Mouse (Mus musculus): ENCODE results near the gene Vangl2. TPM values are rescaled to one million over a fixed set of nuclear protein-coding genes. Genes with fewer than 3 reads are reported as not detected.

The Vangl2 gene
- total RNA-seq, 2 experiments from 2014 or later: 62.0 to 65.3 TPM

- intact Hi-C loops (cut with DNase I): loop anchor here (10.0 kb wide), 1 partner anchor 215 kb away; no protein-coding TSS in a partner anchor
- DNase-seq: no peak
Observed at GRCm38 (mm10) chr1:172029914-172030313, 1.7 kb upstream of the Vangl2 start.

GRCm38 (mm10) chr1:172027809-172028102, 488 bp downstream of the Vangl2 start:
- DNase-seq: no peak
- intact Hi-C loops (cut with DNase I): loop anchor here (10.0 kb wide), 1 partner anchor 213 kb away; no protein-coding TSS in a partner anchor

- intact Hi-C loops (cut with DNase I): loop anchor here (10.0 kb wide), 1 partner anchor 212 kb away; no protein-coding TSS in a partner anchor
- peak; percentile 97 for DNase-seq
Observed at GRCm38 (mm10) chr1:172027010-172027808, 1.0 kb downstream of the Vangl2 start.

- intact Hi-C loops (cut with DNase I): loop anchor here (10.0 kb wide), 1 partner anchor 212 kb away; no protein-coding TSS in a partner anchor
- DNase-seq: peak; percentile 66
Observed at GRCm38 (mm10) chr1:172026201-172026901, 1.9 kb downstream of the Vangl2 start.

GRCm38 (mm10) chr1:172025201-172025904, 2.9 kb downstream of the Vangl2 start:
- intact Hi-C loops (cut with DNase I): loop anchor here (10.0 kb wide), 1 partner anchor 211 kb away; no protein-coding TSS in a partner anchor
- DNase-seq: no peak

GRCm38 (mm10) chr1:172024140-172024895, 3.9 kb downstream of the Vangl2 start:
- intact Hi-C loops (cut with DNase I): loop anchor here (10.0 kb wide), 1 partner anchor 210 kb away; no protein-coding TSS in a partner anchor

GRCm38 (mm10) chr1:172019863-172020521, 8.3 kb downstream of the Vangl2 start:
- no peak for DNase-seq
- intact Hi-C loops (cut with DNase I): loop anchor here (10.0 kb wide), 1 partner anchor 205 kb away; no protein-coding TSS in a partner anchor

More at GRCm38 (mm10) chr1:172024140-172024895, 3.9 kb downstream of the Vangl2 start:
- DNase-seq: no peak

GRCm38 (mm10) chr1:172019339-172019738, 8.9 kb downstream of the Vangl2 start:
- intact Hi-C loops (cut with DNase I): no loop called here
- DNase-seq: no peak

GRCm38 (mm10) chr1:172018336-172019311, 9.6 kb downstream of the Vangl2 start:
- DNase-seq: no peak
- intact Hi-C loops (cut with DNase I): no loop called here

GRCm38 (mm10) chr1:172017517-172018070, 10.7 kb downstream of the Vangl2 start:
- intact Hi-C loops (cut with DNase I): no loop called here

GRCm38 (mm10) chr1:172016660-172017516, 11.4 kb downstream of the Vangl2 start:
- peak; percentile 51 for DNase-seq
- intact Hi-C loops (cut with DNase I): no loop called here

More at GRCm38 (mm10) chr1:172017517-172018070, 10.7 kb downstream of the Vangl2 start:
- DNase-seq: no peak

GRCm38 (mm10) chr1:172016031-172016430, 12.2 kb downstream of the Vangl2 start:
- no peak for DNase-seq
- intact Hi-C loops (cut with DNase I): no loop called here

GRCm38 (mm10) chr1:172015312-172015939, 12.8 kb downstream of the Vangl2 start:
- no peak for DNase-seq
- intact Hi-C loops (cut with DNase I): no loop called here

GRCm38 (mm10) chr1:172014771-172015170, 13.5 kb downstream of the Vangl2 start:
- intact Hi-C loops (cut with DNase I): no loop called here

GRCm38 (mm10) chr1:172012030-172012429, 16.2 kb downstream of the Vangl2 start:
- intact Hi-C loops (cut with DNase I): no loop called here
- peak; percentile 80 for DNase-seq

More at GRCm38 (mm10) chr1:172014771-172015170, 13.5 kb downstream of the Vangl2 start:
- no peak for DNase-seq

- no peak for DNase-seq
- intact Hi-C loops (cut with DNase I): no loop called here
Observed at GRCm38 (mm10) chr1:172010042-172010824, 18.0 kb downstream of the Vangl2 start.

Measured in left cerebral cortex, postnatal 4 days (tissue).